10 mouse cellular contexts compared by ENCODE assay signal in the genomic region with DNA sequence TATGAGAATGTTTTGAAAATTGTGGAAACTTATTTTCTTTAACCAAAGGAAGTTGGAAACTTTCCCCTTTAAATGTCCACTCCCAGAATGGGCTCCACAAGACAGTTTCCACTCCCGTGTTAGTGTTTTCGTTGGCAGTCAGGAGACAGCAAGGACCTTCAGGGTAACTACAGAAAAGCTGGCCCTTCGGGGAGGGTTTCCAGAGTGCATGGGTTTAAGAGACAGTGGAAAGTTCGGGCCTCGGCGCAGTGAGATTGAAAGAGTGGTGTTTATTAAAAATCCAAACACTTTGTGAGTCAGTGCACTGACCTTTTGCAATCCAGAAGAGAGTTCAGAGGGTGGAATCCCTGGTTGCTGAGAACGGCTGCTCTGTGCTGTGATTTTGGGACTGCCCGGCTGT.
DNase-seq lines count a peak whose midpoint lies in the region; ATAC-seq lines count a peak whose summit lies in the region.
"Had no signal": no experiment of that assay in that cellular context is flagged by ENCODE, and none has a peak within 500 bp of the region (broad histone marks: within the 10 kb centered on the region; RNA-seq: fewer than 3 reads in every experiment).

No protein-coding gene starts in this region.

- no peaks in the 10 kb centered on the region for H3K27me3 ChIP-seq in kidney, embryonic 14.5 days (ENCODE audit: control insufficient read depth, insufficient read depth, low read length)
- H3K27me3 ChIP-seq in heart, embryonic 15.5 days, result no peaks in the 10 kb centered on the region
- H3K27me3 ChIP-seq in hindbrain, embryonic 10.5 days (ENCODE audit: insufficient read depth, poor library complexity, severe bottlenecking), result no peaks in the 10 kb centered on the region
- H3K27me3 ChIP-seq: forebrain, embryonic 15.5 days had no signal

- H3K9me3 ChIP-seq in kidney, embryonic 14.5 days (ENCODE audit: control insufficient read depth, low read length), result no peaks in the 10 kb centered on the region
- no peaks in the 10 kb centered on the region for H3K9me3 ChIP-seq in heart, embryonic 15.5 days (replicated peaks)
- H3K9me3 ChIP-seq in hindbrain, embryonic 10.5 days, result no peaks in the 10 kb centered on the region
- H3K9me3 ChIP-seq: forebrain, embryonic 15.5 days had no signal

- 61% methylated on average over 8 of the region's 8 CpGs for WGBS in kidney, embryonic 14.5 days
- WGBS in heart, embryonic 15.5 days, result 66% methylated on average over 8 of the region's 8 CpGs
- 88% methylated on average over 8 of the region's 8 CpGs for WGBS in hindbrain, embryonic 10.5 days

- H3K9ac ChIP-seq in kidney, embryonic 14.5 days (ENCODE audit: low read depth, low read length), result no peak overlapping the region
- H3K9ac ChIP-seq in heart, embryonic 15.5 days, result no peak overlapping the region
- H3K9ac ChIP-seq: forebrain, embryonic 15.5 days had no signal

- DNase-seq in kidney, adult 9 months, result peak; percentile 24
- peak; percentile 44 to 55 for DNase-seq in adrenal gland, postnatal 36 days
- DNase-seq in lung, postnatal 36 days, result peak; percentile 47
- no peak for DNase-seq in thymus, postnatal 25 days
- DNase-seq in hindbrain, embryonic 10.5 days (ENCODE audit: low spot score), result no peak
- DNase-seq: cerebellum, postnatal 25 days; right cerebral cortex, postnatal 14 days had no signal

- H3K4me1 ChIP-seq in kidney, embryonic 14.5 days (ENCODE audit: control insufficient read depth, insufficient read depth, low read length), result 0 out of 2 replicates have a peak, but pooled peaks cover 4% of the 10 kb centered on the region
- H3K4me1 ChIP-seq in heart, embryonic 15.5 days (replicated peaks), result no peaks in the 10 kb centered on the region
- H3K4me1 ChIP-seq in hindbrain, embryonic 10.5 days (replicated peaks), result 0 out of 2 replicates have a peak, but pooled peaks cover 3% of the 10 kb centered on the region
- H3K4me1 ChIP-seq: forebrain, embryonic 15.5 days had no signal

- no peak overlapping the region for H3K4me2 ChIP-seq in kidney, embryonic 14.5 days (replicated peaks; ENCODE audit: low read depth, low read length)
- H3K4me2 ChIP-seq in heart, embryonic 15.5 days, result no peak overlapping the region
- H3K4me2 ChIP-seq: forebrain, embryonic 15.5 days had no signal

- H3K27ac ChIP-seq in kidney, embryonic 14.5 days (ENCODE audit: low read depth, low read length), result no peak overlapping the region
- H3K27ac ChIP-seq in heart, embryonic 15.5 days, result peak overlapping the region; percentile 48
- no peak overlapping the region for H3K27ac ChIP-seq in hindbrain, embryonic 10.5 days
- H3K27ac ChIP-seq: forebrain, embryonic 15.5 days had no signal

- no peak overlapping the region for H3K4me3 ChIP-seq in kidney, embryonic 14.5 days (ENCODE audit: low read length)
- H3K4me3 ChIP-seq in heart, embryonic 15.5 days, result no peak overlapping the region
- no peak overlapping the region for H3K4me3 ChIP-seq in hindbrain, embryonic 10.5 days
- H3K4me3 ChIP-seq: forebrain, embryonic 15.5 days had no signal

- ATAC-seq in kidney, embryonic 14.5 days (ENCODE audit: low FRiP score, low TSS enrichment), result no peak
- ATAC-seq in heart, embryonic 15.5 days (replicated peaks; ENCODE audit: insufficient number of reproducible peaks, insufficient read depth, low FRiP score, low read depth), result no peak
- ATAC-seq: forebrain, embryonic 15.5 days had no signal

- no peaks in the 10 kb centered on the region for H3K36me3 ChIP-seq in kidney, embryonic 14.5 days (ENCODE audit: control insufficient read depth, insufficient read depth, low read length)
- no peaks in the 10 kb centered on the region for H3K36me3 ChIP-seq in heart, embryonic 15.5 days
- H3K36me3 ChIP-seq in hindbrain, embryonic 10.5 days, result peaks cover 10% of the 10 kb centered on the region
- H3K36me3 ChIP-seq: forebrain, embryonic 15.5 days had no signal

Comparison
In these comparisons a context has a peak if more than half of its experiments do, and no peak if none do; other contexts are left out.
1. DNase-seq: peak in kidney, adult 9 months (single experiment), adrenal gland, postnatal 36 days (2 of 2) and lung, postnatal 36 days (single experiment); none in thymus, postnatal 25 days (single experiment) and hindbrain, embryonic 10.5 days (single experiment).